Mouse (Mus musculus) midbrain, postnatal 0 days (tissue): ENCODE measurements at regions not wholly inside any gene's neighbourhood (a gene's known extent, or its start where the extent isn't known, plus 50 kb on each side); places are given as distances from the start of the nearest gene placed in this dataset.

ENCODE experiments used
- ATAC-seq: fragments of 200-750 bp; cut with Nextera tagmentation; 2 replicates; pipeline ENCODE4 v1.8.0; 2017; ENCODE audit warnings: moderate number of reproducible peaks, mild to moderate bottlenecking, moderate TSS enrichment, moderate library complexity; ENCODE audit not compliant: low FRiP score
- DNase-seq: peaks from one replicate; pipeline ENCODE4 v3.0.0-alpha.2; 2015; ENCODE audit warnings: low spot score
- H3K27ac ChIP-seq: fragments of 300-500 bp; sonication (generic); 2 replicates; pipeline ENCODE4 v1.5.1; 2014; ENCODE audit warnings: low read depth, mild to moderate bottlenecking, low read length, mixed read lengths
- H3K27me3 ChIP-seq: fragments of 300-500 bp; sonication (generic); 2 replicates; pipeline ENCODE4 v1.6.1; 2014; ENCODE audit warnings: low read length, control low read depth, mixed read lengths; ENCODE audit not compliant: insufficient read depth
- H3K36me3 ChIP-seq: fragments of 300-500 bp; sonication (generic); 2 replicates; pipeline ENCODE4 v1.6.1; 2014; ENCODE audit warnings: low read length, control low read depth, mixed read lengths; ENCODE audit not compliant: insufficient read depth
- H3K4me1 ChIP-seq: fragments of 300-500 bp; sonication (generic); 2 replicates; pipeline ENCODE4 v1.6.1; 2014; ENCODE audit warnings: mild to moderate bottlenecking, control low read depth, antibody characterized with exemption, low read length, mixed read lengths; ENCODE audit not compliant: insufficient read depth
- H3K4me2 ChIP-seq: fragments of 300-500 bp; sonication (generic); 2 replicates; pipeline ENCODE4 v1.6.1; 2014; ENCODE audit warnings: low read depth, mild to moderate bottlenecking, low read length, mixed read lengths; ENCODE audit not compliant: poor library complexity, severe bottlenecking
- H3K4me3 ChIP-seq: fragments of 300-500 bp; sonication (generic); 2 replicates; pipeline ENCODE4 v1.5.1; 2014; ENCODE audit warnings: low read depth, mild to moderate bottlenecking, low read length, moderate library complexity
- H3K9ac ChIP-seq: fragments of 300-500 bp; sonication (generic); replicated peaks from 2 replicates; pipeline ENCODE4 v1.6.1; 2014; ENCODE audit warnings: mild to moderate bottlenecking, low read length, moderate library complexity, mixed read lengths; ENCODE audit not compliant: poor library complexity, severe bottlenecking
- H3K9me3 ChIP-seq: fragments of 300-500 bp; sonication (generic); 2 replicates; pipeline ENCODE4 v1.6.1; 2016; ENCODE audit warnings: low read length, control low read depth
- CTCF ChIP-seq: IDR thresholded peaks from 2 replicates; pipeline ENCODE4 v1.5.1; 2016; ENCODE audit warnings: antibody characterized with exemption, mild to moderate bottlenecking
- WGBS: fragments of 180-500 bp; shearing (Covaris S2); extraction: QIAGEN DNeasy Blood & Tissue Kit; methylation state at CpG from one replicate; pipeline ENCODE4 v1.1.7; 2014; 5-methylcytosine and 5-hydroxymethylcytosine counted together

DNA sequence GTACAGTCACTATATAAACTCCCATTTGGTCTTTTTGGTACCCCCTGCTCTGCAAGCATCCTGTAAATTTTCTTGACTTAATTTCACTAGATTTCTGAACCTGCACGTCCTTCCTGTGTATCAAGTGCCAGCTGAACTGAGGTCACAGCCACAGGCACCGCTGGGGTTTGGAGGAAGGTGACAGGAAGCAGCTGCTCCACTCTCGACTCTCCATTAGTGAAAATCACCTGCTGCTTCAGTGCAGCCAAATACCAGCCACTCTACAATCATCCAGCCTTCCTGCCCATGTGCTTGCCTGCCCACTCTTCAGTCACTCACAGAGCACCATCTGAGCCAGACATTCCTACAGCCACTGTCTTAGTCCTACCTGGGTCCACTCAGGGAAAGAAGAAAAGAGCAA lies 364.3 kb upstream of the 2610301B20Rik start:
- Histone ChIP-seq H3K36me3 (no peaks in the 10 kb centered on the region), H3K4me2 (no peak overlapping the region), H3K27me3 (no peaks in the 10 kb centered on the region), H3K9ac (no peak overlapping the region), H3K27ac (no peak overlapping the region), H3K4me1 (no peaks in the 10 kb centered on the region), H3K4me3 (no peak overlapping the region), H3K9me3 (no peaks in the 10 kb centered on the region)
- DNase-seq (no peak), ATAC-seq (no peak)
- WGBS = 66% methylated on average over 3 of the region's 3 CpGs
- no peak for TF ChIP-seq CTCF

DNA sequence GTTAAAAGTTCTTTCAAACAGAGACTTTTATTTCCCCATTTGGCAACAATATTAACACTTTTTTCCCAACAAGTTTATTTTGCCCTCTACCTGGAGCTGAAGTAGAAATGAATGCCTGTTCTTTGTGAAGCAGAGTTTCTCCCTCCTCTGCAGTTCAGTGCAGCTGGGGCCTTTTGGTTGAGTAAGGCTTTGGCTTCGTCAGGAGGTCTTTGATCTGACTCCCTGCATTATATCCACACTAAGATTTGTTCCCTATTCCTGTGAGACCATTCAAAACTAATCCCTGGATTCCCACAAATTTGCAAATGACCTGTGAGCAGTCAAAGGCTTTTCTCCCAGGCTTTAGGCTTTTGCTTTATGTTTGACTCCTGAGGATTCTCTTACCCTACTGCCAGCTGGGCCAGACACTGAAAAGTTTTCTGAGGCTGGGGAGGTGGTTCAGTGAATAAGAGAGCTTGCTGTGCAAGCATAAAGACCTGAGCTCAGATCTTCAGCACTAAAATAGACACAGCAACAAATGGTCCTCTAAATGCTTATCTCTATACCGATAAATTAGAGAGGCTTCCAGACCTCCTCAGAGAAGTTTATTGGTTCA lies 323.5 kb upstream of the 2610301B20Rik start:
- Histone ChIP-seq H3K4me1 (no peaks in the 10 kb centered on the region), H3K9ac (no peak overlapping the region), H3K27me3 (no peaks in the 10 kb centered on the region), H3K9me3 (no peaks in the 10 kb centered on the region), H3K36me3 (no peaks in the 10 kb centered on the region), H3K4me3 (no peak overlapping the region), H3K27ac (no peak overlapping the region), H3K4me2 (no peak overlapping the region)
- TF ChIP-seq CTCF = no peak
- no peak for DNase-seq
- WGBS = 12% methylated on average over 2 of the region's 2 CpGs
- ATAC-seq = no peak

DNA sequence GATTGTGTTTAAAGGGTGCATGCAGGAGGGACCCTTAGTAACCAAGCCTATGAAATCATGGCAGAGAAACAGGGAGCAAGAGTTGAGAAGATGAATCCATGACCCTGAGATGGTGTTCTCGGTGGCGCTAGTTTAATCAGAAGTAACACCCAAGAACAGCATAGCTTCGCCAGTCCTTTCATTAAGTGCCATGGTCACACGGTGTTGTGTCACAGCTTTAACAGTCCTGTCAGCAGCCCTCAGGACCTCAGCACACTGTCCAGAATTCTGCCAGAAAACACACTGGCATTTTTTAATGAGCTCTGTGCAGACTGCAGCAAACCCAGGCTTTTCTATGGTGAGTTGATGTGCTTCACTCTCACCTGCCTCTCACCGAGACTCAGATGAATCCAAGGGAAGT lies 320.6 kb upstream of the 2610301B20Rik start:
- no peaks in the 10 kb centered on the region for H3K27me3 ChIP-seq

DNA sequence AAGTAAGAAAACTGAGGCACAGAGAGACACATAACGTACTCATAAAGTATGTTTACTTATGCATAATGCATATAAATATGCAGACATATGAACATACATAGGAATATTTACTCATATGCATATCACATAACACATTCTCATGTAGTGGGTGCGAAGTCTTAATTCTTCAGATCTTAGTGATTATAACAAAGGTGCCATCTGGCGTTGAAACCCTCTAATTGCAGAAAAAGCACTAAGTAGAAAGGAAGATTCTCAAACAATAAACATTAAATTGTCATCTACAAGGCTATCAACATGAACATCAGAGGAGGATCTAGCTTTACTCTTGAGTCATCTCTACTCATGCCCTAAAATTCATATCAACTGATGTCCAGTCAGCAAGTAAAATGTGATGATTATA lies 314.2 kb upstream of the 2610301B20Rik start:
- 85% methylated on average over 3 of the region's 3 CpGs for WGBS

More for the DNA sequence above, 320.6 kb upstream of the 2610301B20Rik start:
- no peak for TF ChIP-seq CTCF
- Histone ChIP-seq H3K4me1 (no peaks in the 10 kb centered on the region), H3K4me3 (no peak overlapping the region), H3K9ac (no peak overlapping the region), H3K4me2 (no peak overlapping the region), H3K9me3 (no peaks in the 10 kb centered on the region), H3K27ac (no peak overlapping the region), H3K36me3 (no peaks in the 10 kb centered on the region)
- ATAC-seq (no peak), DNase-seq (no peak)
- WGBS = 92% methylated on average over 5 of the region's 5 CpGs

DNA sequence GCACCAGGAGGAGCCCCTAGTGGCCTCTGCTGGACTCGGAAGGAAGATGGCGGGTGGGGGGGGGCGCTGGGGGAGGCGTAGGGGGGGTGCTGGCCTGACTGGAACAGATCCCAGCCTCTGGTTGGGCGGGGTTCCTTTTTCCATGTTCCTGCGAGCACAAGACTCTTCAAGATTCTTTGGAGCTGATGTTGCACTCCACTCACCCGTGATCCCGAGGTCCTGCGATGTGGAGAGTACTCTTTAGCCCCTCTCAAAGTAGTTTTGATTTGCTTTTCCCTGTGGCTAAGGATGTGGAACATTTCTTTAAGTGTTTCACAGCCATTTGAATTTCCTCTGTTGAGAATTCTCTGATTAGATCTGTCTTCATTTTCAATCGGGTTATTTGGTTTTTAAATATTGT lies 269.8 kb upstream of the 2610301B20Rik start:
- H3K4me3 ChIP-seq = no peak overlapping the region
- no peak for ATAC-seq
- 92% methylated on average over 10 of the region's 10 CpGs for WGBS

More for the DNA sequence above, 314.2 kb upstream of the 2610301B20Rik start:
- H3K4me2 ChIP-seq = no peak overlapping the region
- H3K9ac ChIP-seq = no peak overlapping the region
- no peaks in the 10 kb centered on the region for H3K4me1 ChIP-seq
- H3K27ac ChIP-seq = no peak overlapping the region
- no peaks in the 10 kb centered on the region for H3K27me3 ChIP-seq
- no peak overlapping the region for H3K4me3 ChIP-seq
- DNase-seq (no peak), ATAC-seq (no peak)
- no peak for TF ChIP-seq CTCF
- H3K9me3 ChIP-seq = no peaks in the 10 kb centered on the region
- no peaks in the 10 kb centered on the region for H3K36me3 ChIP-seq

DNA sequence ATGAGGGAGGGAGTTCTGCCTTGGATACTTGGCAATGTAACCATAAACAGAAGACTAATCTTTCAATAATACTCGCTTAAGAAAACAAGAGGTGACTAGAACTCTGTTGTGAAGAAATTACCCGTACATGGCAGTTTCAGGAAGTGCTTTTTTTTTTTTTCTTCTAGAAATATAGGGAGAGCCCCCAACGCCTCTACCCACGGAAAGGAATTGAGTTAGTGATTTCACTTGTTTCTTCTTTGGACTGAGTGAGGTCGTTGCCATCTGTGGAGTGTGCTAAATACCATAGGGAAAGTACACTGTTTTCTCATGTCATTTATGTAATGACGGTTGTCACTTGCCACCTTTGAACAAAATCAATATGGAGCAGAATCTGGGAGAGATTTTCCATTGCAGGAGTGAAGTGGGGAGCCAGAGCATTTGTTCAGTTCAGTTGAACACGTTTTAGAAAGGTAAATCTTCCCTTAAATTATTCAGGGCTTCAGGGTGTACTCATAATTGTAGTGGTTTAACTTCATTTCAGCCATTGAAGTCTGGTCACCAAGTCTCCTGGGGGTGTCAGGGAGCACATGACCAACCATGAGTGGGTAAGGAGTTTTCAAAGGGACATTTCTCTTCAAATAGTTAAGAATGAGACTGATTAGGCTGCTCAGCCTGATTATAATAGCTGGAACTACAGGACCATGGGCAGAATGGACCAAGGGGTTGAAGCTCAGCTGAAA lies 266.3 kb upstream of the 2610301B20Rik start:
- H3K9ac ChIP-seq = no peak overlapping the region
- H3K4me3 ChIP-seq = no peak overlapping the region
- WGBS = 81% methylated on average over 7 of the region's 7 CpGs
- H3K4me1 ChIP-seq = no peaks in the 10 kb centered on the region
- H3K27me3 ChIP-seq = no peaks in the 10 kb centered on the region
- no peaks in the 10 kb centered on the region for H3K36me3 ChIP-seq
- no peak for DNase-seq
- no peak overlapping the region for H3K4me2 ChIP-seq
- no peak overlapping the region for H3K27ac ChIP-seq
- no peak for TF ChIP-seq CTCF
- ATAC-seq = no peak
- no peaks in the 10 kb centered on the region for H3K9me3 ChIP-seq

More for the DNA sequence above, 269.8 kb upstream of the 2610301B20Rik start:
- no peak for DNase-seq
- Histone ChIP-seq H3K36me3 (no peaks in the 10 kb centered on the region), H3K9ac (no peak overlapping the region), H3K4me1 (no peaks in the 10 kb centered on the region), H3K9me3 (no peaks in the 10 kb centered on the region), H3K27me3 (no peaks in the 10 kb centered on the region), H3K27ac (no peak overlapping the region), H3K4me2 (no peak overlapping the region)
- no peak for TF ChIP-seq CTCF
